8 mouse cellular contexts compared by ENCODE assay signal in genomic region chr8:70553740-70554139, GRCm38 (mm10). TPM values are rescaled to one million over a fixed set of nuclear protein-coding genes. Genes with fewer than 3 reads are reported as not detected.
DNase-seq lines count a peak whose midpoint lies in the region; ATAC-seq and TF ChIP-seq lines count a peak whose summit lies in the region.

No protein-coding gene starts in this region.

- H3K4me1 ChIP-seq in midbrain, postnatal 0 days (ENCODE audit: insufficient read depth, low read length): no peaks in the 10 kb centered on the region
- H3K4me1 ChIP-seq in midbrain, embryonic 15.5 days: peaks cover 14% of the 10 kb centered on the region
- H3K4me1 ChIP-seq in kidney, embryonic 15.5 days: peaks cover 41% of the 10 kb centered on the region
- peaks cover 8% of the 10 kb centered on the region for H3K4me1 ChIP-seq in stomach, postnatal 0 days (replicated peaks; ENCODE audit: control insufficient read depth, insufficient read depth)

- peak; percentile 64 for DNase-seq in midbrain, postnatal 0 days (ENCODE audit: low spot score)
- DNase-seq in heart, adult 11 months: peak; percentile 98
- peak; percentile 51 for DNase-seq in stomach, postnatal 0 days (ENCODE audit: low spot score)
- DNase-seq in layer of hippocampus, adult 8-10 months (ENCODE audit: low spot score in 2 of 2): no peak
- DNase-seq in T-cell, adult 2 months (ENCODE audit: low spot score): no peak

- no peaks in the 10 kb centered on the region for H3K27me3 ChIP-seq in midbrain, postnatal 0 days (ENCODE audit: insufficient read depth, low read length)
- no peaks in the 10 kb centered on the region for H3K27me3 ChIP-seq in midbrain, embryonic 15.5 days (replicated peaks)
- no peaks in the 10 kb centered on the region for H3K27me3 ChIP-seq in kidney, embryonic 15.5 days
- H3K27me3 ChIP-seq in stomach, postnatal 0 days (ENCODE audit: control insufficient read depth, insufficient read depth, low read length): no peaks in the 10 kb centered on the region

- no peak overlapping the region for H3K4me3 ChIP-seq in midbrain, postnatal 0 days (ENCODE audit: low read depth, low read length)
- H3K4me3 ChIP-seq in midbrain, embryonic 15.5 days: no peak overlapping the region
- no peak overlapping the region for H3K4me3 ChIP-seq in kidney, embryonic 15.5 days (replicated peaks)
- no peak overlapping the region for H3K4me3 ChIP-seq in stomach, postnatal 0 days (ENCODE audit: low read depth, low read length)

- TF ChIP-seq EP300 in stomach, postnatal 0 days (optimal IDR thresholded peaks at IDR 0.05): no peak

- peaks cover 3% of the 10 kb centered on the region; the same call in 1 of the 2 replicates for H3K36me3 ChIP-seq in midbrain, postnatal 0 days (ENCODE audit: insufficient read depth, low read length)
- H3K36me3 ChIP-seq in midbrain, embryonic 15.5 days (replicated peaks): no peaks in the 10 kb centered on the region
- H3K36me3 ChIP-seq in kidney, embryonic 15.5 days: 0 out of 2 replicates have a peak, but pooled peaks cover 8% of the 10 kb centered on the region
- peaks cover 2% of the 10 kb centered on the region; the same call in 1 of the 2 replicates for H3K36me3 ChIP-seq in stomach, postnatal 0 days (ENCODE audit: control insufficient read depth, insufficient read depth, low read length)

- no peak for ATAC-seq in midbrain, postnatal 0 days (ENCODE audit: low FRiP score)
- no peak for ATAC-seq in midbrain, embryonic 15.5 days (replicated peaks)
- ATAC-seq in cerebellum, adult (ENCODE audit: insufficient number of reproducible peaks, low FRiP score, low TSS enrichment): peak; percentile 68
- ATAC-seq in kidney, embryonic 15.5 days (replicated peaks; ENCODE audit: low FRiP score): no peak
- no peak; the same call in 1 of the 2 replicates for ATAC-seq in stomach, postnatal 0 days (ENCODE audit: low FRiP score, low TSS enrichment)

- H3K9me3 ChIP-seq in midbrain, postnatal 0 days (ENCODE audit: low read length): no peaks in the 10 kb centered on the region
- H3K9me3 ChIP-seq in midbrain, embryonic 15.5 days: no peaks in the 10 kb centered on the region
- H3K9me3 ChIP-seq in kidney, embryonic 15.5 days (replicated peaks): no peaks in the 10 kb centered on the region
- H3K9me3 ChIP-seq in stomach, postnatal 0 days (ENCODE audit: control insufficient read depth, low read length): no peaks in the 10 kb centered on the region

- TF ChIP-seq CTCF in midbrain, postnatal 0 days (IDR thresholded peaks at IDR 0.05): no peak
- no peak for TF ChIP-seq CTCF in stomach, postnatal 0 days (IDR thresholded peaks at IDR 0.05; ENCODE audit: low read depth)

- H3K4me2 ChIP-seq in midbrain, postnatal 0 days (ENCODE audit: low read depth, low read length, poor library complexity, severe bottlenecking): no peak overlapping the region
- H3K4me2 ChIP-seq in midbrain, embryonic 15.5 days: no peak overlapping the region
- H3K4me2 ChIP-seq in kidney, embryonic 15.5 days: no peak overlapping the region
- H3K4me2 ChIP-seq in stomach, postnatal 0 days (replicated peaks; ENCODE audit: low read depth): no peak overlapping the region

- H3K27ac ChIP-seq in midbrain, postnatal 0 days (ENCODE audit: low read depth, low read length): no peak overlapping the region
- H3K27ac ChIP-seq in midbrain, embryonic 15.5 days: no peak overlapping the region
- peak overlapping the region; percentile 37 for H3K27ac ChIP-seq in kidney, embryonic 15.5 days
- H3K27ac ChIP-seq in stomach, postnatal 0 days (replicated peaks): 0 out of 2 replicates have a peak overlapping the region, but pooled peaks have one; percentile 53

- no peak overlapping the region for H3K9ac ChIP-seq in midbrain, postnatal 0 days (replicated peaks; ENCODE audit: low read length, poor library complexity, severe bottlenecking)
- H3K9ac ChIP-seq in midbrain, embryonic 15.5 days: no peak overlapping the region
- no peak overlapping the region for H3K9ac ChIP-seq in kidney, embryonic 15.5 days
- H3K9ac ChIP-seq in stomach, postnatal 0 days (ENCODE audit: low read length): no peak overlapping the region

RNA-seq across cellular contexts. Expression of gene Ell, which starts 14.5 kb away (rescaled TPM):
- 10.2 and 14.1 TPM in 2 replicates for total RNA-seq in midbrain, postnatal 0 days (2014; rRNA removed)
- polyA plus RNA-seq in midbrain, postnatal 0 days (2015; fragmentation: Nextera tagmentation; extraction: Ambion mirVana): 12.6 and 13.2 TPM in 2 replicates
- polyA plus RNA-seq in midbrain, embryonic 15.5 days (2015; fragmentation: Nextera tagmentation; extraction: Ambion mirVana): 18.6 and 19.9 TPM in 2 replicates
- 20.3 and 23.8 TPM in 2 replicates for polyA plus RNA-seq in kidney, embryonic 15.5 days (2015; fragmentation: Nextera tagmentation; extraction: Ambion mirVana)
- polyA plus RNA-seq in stomach, postnatal 0 days (2015; fragmentation: Nextera tagmentation; extraction: Ambion mirVana): 11.1 and 13.5 TPM in 2 replicates
- total RNA-seq in layer of hippocampus, adult 8-10 months (2022): 10 to 100 TPM; 19.6 to 22.0 (median 20.8) TPM

RNA-seq across cellular contexts. Expression of gene Kxd1, which starts 26.0 kb away (rescaled TPM):
- total RNA-seq in midbrain, postnatal 0 days (2014; rRNA removed): 36.3 and 38.2 TPM in 2 replicates
- polyA plus RNA-seq in midbrain, postnatal 0 days (2015; fragmentation: Nextera tagmentation; extraction: Ambion mirVana): 53.1 and 55.8 TPM in 2 replicates
- 46.4 and 51.7 TPM in 2 replicates for polyA plus RNA-seq in midbrain, embryonic 15.5 days (2015; fragmentation: Nextera tagmentation; extraction: Ambion mirVana)
- 58.5 and 64.5 TPM in 2 replicates for polyA plus RNA-seq in kidney, embryonic 15.5 days (2015; fragmentation: Nextera tagmentation; extraction: Ambion mirVana)
- polyA plus RNA-seq in stomach, postnatal 0 days (2015; fragmentation: Nextera tagmentation; extraction: Ambion mirVana): 47.1 and 54.6 TPM in 2 replicates
- 10 to 100 TPM; 36.7 to 46.9 (median 39.6) TPM for total RNA-seq in layer of hippocampus, adult 8-10 months (2022)

RNA-seq across cellular contexts. Expression of gene Fkbp8, which starts 26.2 kb away (rescaled TPM):
- 490 and 533 TPM in 2 replicates for total RNA-seq in midbrain, postnatal 0 days (2014; rRNA removed)
- polyA plus RNA-seq in midbrain, postnatal 0 days (2015; fragmentation: Nextera tagmentation; extraction: Ambion mirVana): 351 and 386 TPM in 2 replicates
- polyA plus RNA-seq in midbrain, embryonic 15.5 days (2015; fragmentation: Nextera tagmentation; extraction: Ambion mirVana): 450 and 462 TPM in 2 replicates
- 295 and 322 TPM in 2 replicates for polyA plus RNA-seq in kidney, embryonic 15.5 days (2015; fragmentation: Nextera tagmentation; extraction: Ambion mirVana)
- polyA plus RNA-seq in stomach, postnatal 0 days (2015; fragmentation: Nextera tagmentation; extraction: Ambion mirVana): 179 and 188 TPM in 2 replicates
- total RNA-seq in layer of hippocampus, adult 8-10 months (2022): 100 to 1,000 TPM; 420 to 440 (median 425) TPM

RNA-seq across cellular contexts. Expression of gene Isyna1, which starts 40.4 kb away (rescaled TPM):
- total RNA-seq in midbrain, postnatal 0 days (2014; rRNA removed): 176 and 180 TPM in 2 replicates
- 140 and 146 TPM in 2 replicates for polyA plus RNA-seq in midbrain, postnatal 0 days (2015; fragmentation: Nextera tagmentation; extraction: Ambion mirVana)
- polyA plus RNA-seq in midbrain, embryonic 15.5 days (2015; fragmentation: Nextera tagmentation; extraction: Ambion mirVana): 175 and 176 TPM in 2 replicates
- polyA plus RNA-seq in kidney, embryonic 15.5 days (2015; fragmentation: Nextera tagmentation; extraction: Ambion mirVana): 180 and 198 TPM in 2 replicates
- 37.4 and 39.3 TPM in 2 replicates for polyA plus RNA-seq in stomach, postnatal 0 days (2015; fragmentation: Nextera tagmentation; extraction: Ambion mirVana)
- total RNA-seq in layer of hippocampus, adult 8-10 months (2022): 10 to 100 TPM; 42.8 to 55.9 (median 51.8) TPM

RNA-seq across cellular contexts. Expression of gene Uba52, which starts 43.1 kb away (rescaled TPM):
- total RNA-seq in midbrain, postnatal 0 days (2014; rRNA removed): 357 and 402 TPM in 2 replicates
- 721 and 736 TPM in 2 replicates for polyA plus RNA-seq in midbrain, postnatal 0 days (2015; fragmentation: Nextera tagmentation; extraction: Ambion mirVana)
- polyA plus RNA-seq in midbrain, embryonic 15.5 days (2015; fragmentation: Nextera tagmentation; extraction: Ambion mirVana): 587 and 620 TPM in 2 replicates
- polyA plus RNA-seq in kidney, embryonic 15.5 days (2015; fragmentation: Nextera tagmentation; extraction: Ambion mirVana): 954 and 1,022 TPM in 2 replicates
- 951 and 966 TPM in 2 replicates for polyA plus RNA-seq in stomach, postnatal 0 days (2015; fragmentation: Nextera tagmentation; extraction: Ambion mirVana)
- 1,000 to 10,000 TPM in 2 of 4 experiments, 100 to 1,000 TPM in 2; 772 to 1,065 (median 933) TPM for total RNA-seq in layer of hippocampus, adult 8-10 months (2022)

Comparison
In these comparisons a context has a peak if more than half of its experiments do, and no peak if none do; other contexts are left out.
1. DNase-seq: peak in midbrain, postnatal 0 days (single experiment), heart, adult 11 months (single experiment) and stomach, postnatal 0 days (single experiment); none in layer of hippocampus, adult 8-10 months (0 of 2) and T-cell, adult 2 months (single experiment).
2. H3K27ac ChIP-seq: peak in kidney, embryonic 15.5 days (single experiment) and stomach, postnatal 0 days (single experiment); none in midbrain, postnatal 0 days (single experiment) and midbrain, embryonic 15.5 days (single experiment).